Mouse (Mus musculus) stomach, embryonic 14.5 days (tissue): ENCODE results near the gene Hamp2. TPM values are rescaled to one million over a fixed set of nuclear protein-coding genes. Genes with fewer than 3 reads are reported as not detected.

Experiments
- ATAC-seq: fragments of 200-750 bp; cut with Nextera tagmentation; 2 replicates; pipeline ENCODE4 v1.8.0; 2017; ENCODE audit warnings: low read depth, moderate TSS enrichment; ENCODE audit not compliant: insufficient number of reproducible peaks, insufficient read depth, low FRiP score
- H3K27ac ChIP-seq: fragments of 300-500 bp; sonication (generic); 2 replicates; pipeline ENCODE4 v1.5.1; 2014; ENCODE audit warnings: mild to moderate bottlenecking, low read length, moderate library complexity, mixed read lengths
- H3K27me3 ChIP-seq: fragments of 300-500 bp; sonication (generic); 2 replicates; pipeline ENCODE4 v1.6.1; 2014; ENCODE audit warnings: low read length, control low read depth, mixed read lengths; ENCODE audit not compliant: control insufficient read depth, insufficient read depth
- H3K36me3 ChIP-seq: fragments of 300-500 bp; sonication (generic); 2 replicates; pipeline ENCODE4 v1.6.1; 2014; ENCODE audit warnings: mild to moderate bottlenecking, control low read depth, low read length, moderate library complexity, mixed read lengths; ENCODE audit not compliant: control insufficient read depth, insufficient read depth
- H3K4me1 ChIP-seq: fragments of 300-500 bp; sonication (generic); 2 replicates; pipeline ENCODE4 v1.6.1; 2014; ENCODE audit warnings: low read length, control low read depth, mixed read lengths; ENCODE audit not compliant: control insufficient read depth, insufficient read depth
- H3K4me2 ChIP-seq: fragments of 300-500 bp; sonication (generic); replicated peaks from 2 replicates; pipeline ENCODE4 v1.6.1; 2014; ENCODE audit warnings: low read depth, low read length, control low read depth
- H3K4me3 ChIP-seq: fragments of 300-500 bp; sonication (generic); 2 replicates; pipeline ENCODE4 v1.5.1; 2014; ENCODE audit warnings: low read depth, low read length, control low read depth
- H3K9ac ChIP-seq: fragments of 300-500 bp; sonication (generic); replicated peaks from 2 replicates; pipeline ENCODE4 v1.6.1; 2014; ENCODE audit warnings: low read depth, mild to moderate bottlenecking, control low read depth, low read length, moderate library complexity, mixed read lengths
- H3K9me3 ChIP-seq: fragments of 300-500 bp; sonication (generic); 2 replicates; pipeline ENCODE4 v1.6.1; 2016; ENCODE audit warnings: low read depth, low read length, control low read depth; ENCODE audit not compliant: control insufficient read depth
- WGBS: fragments of 180-500 bp; shearing (Covaris S2); extraction: QIAGEN DNeasy Blood & Tissue Kit; methylation state at CpG from one replicate; pipeline ENCODE4 v1.1.7; 2014; 5-methylcytosine and 5-hydroxymethylcytosine counted together
- polyA plus RNA-seq: library from polyadenylated mRNA; unstranded; fragments of >200 nt; fragmentation: Nextera tagmentation; extraction: Ambion mirVana; gene quantifications from 2 replicates; pipeline ENCODE4 v1.2.1, GENCODE M21; 2014

The Hamp2 gene
- polyA plus RNA-seq, 1 experiment from 2014 or later: not detected

DNA sequence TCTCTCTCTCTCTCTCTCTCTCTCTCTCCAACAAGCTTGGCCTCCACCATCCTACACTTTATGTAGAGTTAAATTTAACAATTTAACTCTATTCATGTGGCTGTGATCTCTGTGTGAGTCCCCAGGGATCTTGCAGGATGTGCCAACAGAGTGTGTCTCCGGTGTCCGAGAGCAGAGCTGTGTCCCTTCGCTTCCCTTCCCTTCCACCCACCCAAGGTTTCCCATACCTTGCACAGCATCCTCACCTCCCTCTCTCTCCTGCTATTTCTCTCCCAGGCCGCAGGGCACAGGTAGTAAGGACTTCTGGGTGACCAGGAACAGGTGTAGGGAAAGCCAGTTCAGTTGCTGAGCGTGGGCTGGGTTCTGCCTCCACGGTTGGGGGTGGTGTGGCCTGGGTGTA lies 45.5 kb downstream of the Hamp2 start:
- no peaks in the 10 kb centered on the region for H3K27me3 ChIP-seq
- H3K4me1 ChIP-seq: no peaks in the 10 kb centered on the region
- H3K9ac ChIP-seq: no peak overlapping the region
- WGBS: 77% methylated on average over 6 of the region's 6 CpGs
- no peaks in the 10 kb centered on the region for H3K9me3 ChIP-seq
- H3K27ac ChIP-seq: no peak overlapping the region
- H3K4me3 ChIP-seq: no peak overlapping the region
- H3K4me2 ChIP-seq: no peak overlapping the region
- H3K36me3 ChIP-seq: no peaks in the 10 kb centered on the region
- no peak for ATAC-seq

DNA sequence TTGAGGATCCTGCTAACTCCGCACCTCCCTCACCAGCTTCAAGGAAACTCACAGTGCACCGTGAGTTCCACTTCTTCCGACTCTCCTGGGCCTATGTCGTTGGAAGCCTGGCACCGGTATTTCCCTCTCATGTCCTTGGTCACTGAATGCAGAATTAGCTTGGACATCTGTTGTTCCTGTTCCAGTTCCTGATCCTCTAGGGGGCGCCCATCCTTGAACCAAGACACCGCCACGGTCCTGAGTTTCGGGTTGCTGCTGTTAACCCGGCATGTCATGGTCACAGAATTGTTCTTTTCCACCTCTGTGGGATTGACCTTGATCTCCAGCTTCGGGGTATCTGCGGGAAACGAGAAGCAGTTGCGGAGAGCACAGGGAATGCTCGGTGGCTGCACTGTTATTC lies 51.4 kb downstream of the Hamp2 start:
- no peak overlapping the region for H3K4me3 ChIP-seq
- no peaks in the 10 kb centered on the region for H3K4me1 ChIP-seq
- WGBS: 22% methylated on average over 15 of the region's 15 CpGs
- H3K4me2 ChIP-seq: 0 out of 2 replicates have a peak overlapping the region, but pooled peaks have one; percentile 22
- no peak for ATAC-seq
- no peaks in the 10 kb centered on the region for H3K9me3 ChIP-seq
- H3K27ac ChIP-seq: no peak overlapping the region
- no peaks in the 10 kb centered on the region for H3K27me3 ChIP-seq
- H3K36me3 ChIP-seq: no peaks in the 10 kb centered on the region
- no peak overlapping the region for H3K9ac ChIP-seq

Other genes starting within 250 kb of the Hamp2 start
- 0.91 and 2.0 TPM in 2 replicates for gene 2200002J24Rik, start 225.8 kb downstream of the Hamp2 start, polyA plus RNA-seq
- 1.8 and 2.3 TPM in 2 replicates for gene Atp4a, start 212.5 kb downstream of the Hamp2 start, polyA plus RNA-seq
- 210 and 215 TPM in 2 replicates for gene Tmem147, start 195.1 kb downstream of the Hamp2 start, polyA plus RNA-seq
- gene Gapdhs, start 181.0 kb downstream of the Hamp2 start, polyA plus RNA-seq: 0.29 and 0.74 TPM in 2 replicates
- gene Sbsn, start 173.2 kb downstream of the Hamp2 start, polyA plus RNA-seq: 0.91 and 1.1 TPM in 2 replicates
- 5.9 and 14.6 TPM in 2 replicates for gene Dmkn, start 160.9 kb downstream of the Hamp2 start, polyA plus RNA-seq
- 9.2 and 20.2 TPM in 2 replicates for gene Krtdap, start 136.8 kb downstream of the Hamp2 start, polyA plus RNA-seq
- 0.55 and 3.4 TPM in 2 replicates for gene Ffar2, start 100.9 kb downstream of the Hamp2 start, polyA plus RNA-seq
- gene Ffar3, start 68.5 kb downstream of the Hamp2 start, polyA plus RNA-seq: 0.41 TPM in 1 of 2 replicates, not detected in the other
- not detected in 2 replicates for gene Ffar1, start 63.1 kb downstream of the Hamp2 start, polyA plus RNA-seq
- gene Cd22, start 44.3 kb downstream of the Hamp2 start, polyA plus RNA-seq: 0.35 and 0.80 TPM in 2 replicates
- gene Mag, start 9.8 kb downstream of the Hamp2 start, polyA plus RNA-seq: 0.10 and 0.74 TPM in 2 replicates
- gene Hamp, start 19.4 kb upstream of the Hamp2 start, polyA plus RNA-seq: not detected in 2 replicates
- 21.4 and 29.1 TPM in 2 replicates for gene Usf2, start 32.1 kb upstream of the Hamp2 start, polyA plus RNA-seq
- 70.5 and 79.5 TPM in 2 replicates for gene Lsr, start 48.8 kb upstream of the Hamp2 start, polyA plus RNA-seq
- 6.4 and 7.1 TPM in 2 replicates for gene Fam187b, start 49.1 kb upstream of the Hamp2 start, polyA plus RNA-seq
- gene Fxyd5, start 117.8 kb upstream of the Hamp2 start, polyA plus RNA-seq: 19.9 and 20.2 TPM in 2 replicates
- gene Fxyd7, start 126.8 kb upstream of the Hamp2 start, polyA plus RNA-seq: 35.7 and 42.2 TPM in 2 replicates
- gene Fxyd1, start 132.5 kb upstream of the Hamp2 start, polyA plus RNA-seq: 86.7 and 99.3 TPM in 2 replicates
- 0.78 and 1.7 TPM in 2 replicates for gene Lgi4, start 134.7 kb upstream of the Hamp2 start, polyA plus RNA-seq
- 458 and 479 TPM in 2 replicates for gene Fxyd3, start 152.0 kb upstream of the Hamp2 start, polyA plus RNA-seq
- 23.0 TPM in 2 replicates for gene Hpn, start 190.6 kb upstream of the Hamp2 start, polyA plus RNA-seq
- gene Scn1b, start 202.3 kb upstream of the Hamp2 start, polyA plus RNA-seq: 1.2 and 1.4 TPM in 2 replicates
- gene Gramd1a, start 231.2 kb upstream of the Hamp2 start, polyA plus RNA-seq: 62.1 and 63.1 TPM in 2 replicates